Mouse (Mus musculus): ENCODE data around the gene Actl6a. TPM values are rescaled to one million over a fixed set of nuclear protein-coding genes. Genes with fewer than 3 reads are reported as not detected.
A peak's percentile ranks its signal among the peaks of the same experiment; 100 is the strongest.
"Not testable (repeated sequence)": the region's sequence is repeated elsewhere in the genome, so short reads cannot be mapped to it uniquely, and the experiment has no call there.

The Actl6a gene
- polyA plus RNA-seq, 1 experiment = 8.7 TPM

- 65% methylated on average over 5 of the region's 5 CpGs for WGBS
- H3K27me3 ChIP-seq (ENCODE audit: control insufficient read depth, insufficient read depth, low read length) = no peaks in the 10 kb centered on the region
- no peak overlapping the region for H3K4me3 ChIP-seq (ENCODE audit: low read depth, low read length)
- H3K27ac ChIP-seq (ENCODE audit: insufficient read depth, low read depth, low read length) = no peak overlapping the region
- TF ChIP-seq CTCF (IDR thresholded peaks at IDR 0.05; ENCODE audit: extremely low read depth, insufficient read length, insufficient replicate concordance, low read depth, low read length) (no peak), POLR2A (IDR thresholded peaks at IDR 0.05; ENCODE audit: low read depth, low read length) (no peak)
- no peaks in the 10 kb centered on the region; the same call in 1 of the 2 replicates for H3K4me1 ChIP-seq (ENCODE audit: control insufficient read depth, insufficient read depth, insufficient read length, low read length)
- H3K36me3 ChIP-seq (ENCODE audit: control insufficient read depth, insufficient read depth, low read length) = no peaks in the 10 kb centered on the region
These were observed 11.9 kb upstream of the Actl6a start for GRCm38 (mm10) chr3:32694211-32694610.

GRCm38 (mm10) chr3:32694737-32695582, 11.1 kb upstream of the Actl6a start:
- no peak overlapping the region for H3K27ac ChIP-seq (ENCODE audit: insufficient read depth, low read depth, low read length)
- H3K36me3 ChIP-seq (ENCODE audit: control insufficient read depth, insufficient read depth, low read length) = no peaks in the 10 kb centered on the region
- H3K4me1 ChIP-seq (ENCODE audit: control insufficient read depth, insufficient read depth, insufficient read length, low read length) = no peaks in the 10 kb centered on the region; the same call in 1 of the 2 replicates
- TF ChIP-seq CTCF (IDR thresholded peaks at IDR 0.05; ENCODE audit: extremely low read depth, insufficient read length, insufficient replicate concordance, low read depth, low read length) = no peak
- no peak for TF ChIP-seq POLR2A (IDR thresholded peaks at IDR 0.05; ENCODE audit: low read depth, low read length)
- WGBS = 68% methylated on average over 12 of the region's 12 CpGs
- H3K4me3 ChIP-seq (ENCODE audit: low read depth, low read length) = no peak overlapping the region
- no peaks in the 10 kb centered on the region for H3K27me3 ChIP-seq (ENCODE audit: control insufficient read depth, insufficient read depth, low read length)

- Histone ChIP-seq H3K27ac (ENCODE audit: insufficient read depth, low read depth, low read length) (no peak overlapping the region), H3K4me1 (ENCODE audit: control insufficient read depth, insufficient read depth, insufficient read length, low read length) (no peaks in the 10 kb centered on the region), H3K36me3 (ENCODE audit: control insufficient read depth, insufficient read depth, low read length) (no peaks in the 10 kb centered on the region), H3K4me3 (ENCODE audit: low read depth, low read length) (no peak overlapping the region), H3K27me3 (ENCODE audit: control insufficient read depth, insufficient read depth, low read length) (no peaks in the 10 kb centered on the region)
- no peak for TF ChIP-seq CTCF (IDR thresholded peaks at IDR 0.05; ENCODE audit: extremely low read depth, insufficient read length, insufficient replicate concordance, low read depth, low read length)
- TF ChIP-seq POLR2A (IDR thresholded peaks at IDR 0.05; ENCODE audit: low read depth, low read length) = no peak
- WGBS = 79% methylated on average over 4 of the region's 4 CpGs
These were observed 10.5 kb upstream of the Actl6a start for GRCm38 (mm10) chr3:32695583-32695980.

GRCm38 (mm10) chr3:32698228-32698863, 7.8 kb upstream of the Actl6a start:
- 26% methylated on average over 7 of the region's 7 CpGs for WGBS

GRCm38 (mm10) chr3:32704021-32704420, 2.1 kb upstream of the Actl6a start:
- H3K27ac ChIP-seq (ENCODE audit: insufficient read depth, low read depth, low read length); H3K4me1 ChIP-seq (ENCODE audit: control insufficient read depth, insufficient read depth, insufficient read length, low read length); H3K36me3 ChIP-seq (ENCODE audit: control insufficient read depth, insufficient read depth, low read length); H3K27me3 ChIP-seq (ENCODE audit: control insufficient read depth, insufficient read depth, low read length); H3K4me3 ChIP-seq (ENCODE audit: low read depth, low read length): not testable (repeated sequence)
- WGBS = 94% methylated on average over 6 of the region's 6 CpGs

More at GRCm38 (mm10) chr3:32698228-32698863, 7.8 kb upstream of the Actl6a start:
- TF ChIP-seq POLR2A (IDR thresholded peaks at IDR 0.05; ENCODE audit: low read depth, low read length) = no peak
- TF ChIP-seq CTCF (IDR thresholded peaks at IDR 0.05; ENCODE audit: extremely low read depth, insufficient read length, insufficient replicate concordance, low read depth, low read length) = peak; percentile 89; the same call in 1 of the 2 replicates
- H3K27ac ChIP-seq (ENCODE audit: insufficient read depth, low read depth, low read length) = no peak overlapping the region
- H3K36me3 ChIP-seq (ENCODE audit: control insufficient read depth, insufficient read depth, low read length) = no peaks in the 10 kb centered on the region
- no peaks in the 10 kb centered on the region for H3K27me3 ChIP-seq (ENCODE audit: control insufficient read depth, insufficient read depth, low read length)
- H3K4me1 ChIP-seq (ENCODE audit: control insufficient read depth, insufficient read depth, insufficient read length, low read length) = no peaks in the 10 kb centered on the region
- no peak overlapping the region for H3K4me3 ChIP-seq (ENCODE audit: low read depth, low read length)

GRCm38 (mm10) chr3:32704632-32705031, 1.5 kb upstream of the Actl6a start:
- 86% methylated on average over 10 of the region's 10 CpGs for WGBS
- H3K27ac ChIP-seq (ENCODE audit: insufficient read depth, low read depth, low read length); H3K27me3 ChIP-seq (ENCODE audit: control insufficient read depth, insufficient read depth, low read length); H3K4me1 ChIP-seq (ENCODE audit: control insufficient read depth, insufficient read depth, insufficient read length, low read length); H3K4me3 ChIP-seq (ENCODE audit: low read depth, low read length); H3K36me3 ChIP-seq (ENCODE audit: control insufficient read depth, insufficient read depth, low read length): not testable (repeated sequence)

GRCm38 (mm10) chr3:32708052-32708367, 1.9 kb downstream of the Actl6a start:
- Histone ChIP-seq H3K4me1 (ENCODE audit: control insufficient read depth, insufficient read depth, insufficient read length, low read length) (peaks cover 2% of the 10 kb centered on the region; the same call in 1 of the 2 replicates), H3K36me3 (ENCODE audit: control insufficient read depth, insufficient read depth, low read length) (peaks cover 10% of the 10 kb centered on the region), H3K27ac (ENCODE audit: insufficient read depth, low read depth, low read length) (no peak overlapping the region), H3K4me3 (ENCODE audit: low read depth, low read length) (peak overlapping the region; percentile 98), H3K27me3 (ENCODE audit: control insufficient read depth, insufficient read depth, low read length) (no peaks in the 10 kb centered on the region)
- WGBS = 3% methylated on average over 4 of the region's 4 CpGs
- TF ChIP-seq CTCF (IDR thresholded peaks at IDR 0.05; ENCODE audit: extremely low read depth, insufficient read length, insufficient replicate concordance, low read depth, low read length) = no peak
- no peak for TF ChIP-seq POLR2A (IDR thresholded peaks at IDR 0.05; ENCODE audit: low read depth, low read length)

Measured in small intestine, adult 2 months (tissue).